Mouse (Mus musculus) intestine, embryonic 16.5 days (tissue): ENCODE results near the gene Ccdc185. TPM values are rescaled to one million over a fixed set of nuclear protein-coding genes. Genes with fewer than 3 reads are reported as not detected.

Source experiments
- ATAC-seq: fragments of 200-750 bp; cut with Nextera tagmentation; 2 replicates; pipeline ENCODE4 v1.8.0; 2017; ENCODE audit warnings: moderate TSS enrichment, moderate library complexity
- H3K27ac ChIP-seq: fragments of 300-500 bp; sonication (generic); 2 replicates; pipeline ENCODE4 v1.5.1; 2014; ENCODE audit warnings: mild to moderate bottlenecking, low read length
- H3K27me3 ChIP-seq: fragments of 300-500 bp; sonication (generic); replicated peaks from 2 replicates; pipeline ENCODE4 v1.6.1; 2014; ENCODE audit warnings: low read length, control low read depth, mixed read lengths; ENCODE audit not compliant: control insufficient read depth, insufficient read depth
- H3K36me3 ChIP-seq: fragments of 300-500 bp; sonication (generic); 2 replicates; pipeline ENCODE4 v1.6.1; 2014; ENCODE audit warnings: low read length, control low read depth; ENCODE audit not compliant: control insufficient read depth, insufficient read depth
- H3K4me1 ChIP-seq: fragments of 300-500 bp; sonication (generic); 2 replicates; pipeline ENCODE4 v1.6.1; 2014; ENCODE audit warnings: low read length, control low read depth, mixed read lengths; ENCODE audit not compliant: control insufficient read depth, insufficient read depth
- H3K4me2 ChIP-seq: fragments of 300-500 bp; sonication (generic); 2 replicates; pipeline ENCODE4 v1.6.1; 2014; ENCODE audit warnings: low read depth, low read length, control low read depth
- H3K4me3 ChIP-seq: fragments of 300-500 bp; sonication (generic); 2 replicates; pipeline ENCODE4 v1.5.1; 2014; ENCODE audit warnings: mild to moderate bottlenecking, low read length
- H3K9ac ChIP-seq: fragments of 300-500 bp; sonication (generic); 2 replicates; pipeline ENCODE4 v1.6.1; 2014; ENCODE audit warnings: low read depth, low read length
- H3K9me3 ChIP-seq: fragments of 300-500 bp; sonication (generic); 2 replicates; pipeline ENCODE4 v1.6.1; 2016; ENCODE audit warnings: low read length, control low read depth; ENCODE audit not compliant: control insufficient read depth
- WGBS: fragments of 180-500 bp; shearing (Covaris S2); extraction: QIAGEN DNeasy Blood & Tissue Kit; methylation state at CpG from one replicate; pipeline ENCODE4 v1.1.7; 2014; 5-methylcytosine and 5-hydroxymethylcytosine counted together
- polyA plus RNA-seq: library from polyadenylated mRNA; unstranded; fragments of >200 nt; fragmentation: Nextera tagmentation; extraction: Ambion mirVana; gene quantifications from 2 replicates; pipeline ENCODE4 v1.2.1, GENCODE M21; 2015

Gene Ccdc185
- polyA plus RNA-seq, 1 experiment from 2014 or later: 0.06 TPM

GRCm38 (mm10) chr1:182711360-182711933 is 37.5 kb downstream of the Ccdc185 start:
- WGBS: 38% methylated on average over 7 of the region's 7 CpGs
- Histone ChIP-seq H3K9ac (no peak overlapping the region), H3K4me2 (no peak overlapping the region), H3K36me3 (no peaks in the 10 kb centered on the region), H3K4me3 (no peak overlapping the region), H3K27ac (no peak overlapping the region), H3K4me1 (no peaks in the 10 kb centered on the region), H3K9me3 (peaks cover 3% of the 10 kb centered on the region; the same call in 1 of the 2 replicates), H3K27me3 (no peaks in the 10 kb centered on the region)
- no peak for ATAC-seq

GRCm38 (mm10) chr1:182707459-182707858 is 41.5 kb downstream of the Ccdc185 start:
- no peak overlapping the region for H3K9ac ChIP-seq
- WGBS: 91% methylated on average over 4 of the region's 4 CpGs
- no peak overlapping the region for H3K4me2 ChIP-seq
- no peak overlapping the region for H3K27ac ChIP-seq
- H3K9me3 ChIP-seq: peaks cover 8% of the 10 kb centered on the region; the same call in 1 of the 2 replicates
- H3K4me1 ChIP-seq: no peaks in the 10 kb centered on the region
- no peaks in the 10 kb centered on the region for H3K27me3 ChIP-seq
- no peak for ATAC-seq
- no peak overlapping the region for H3K4me3 ChIP-seq
- H3K36me3 ChIP-seq: no peaks in the 10 kb centered on the region

- no peak overlapping the region for H3K4me2 ChIP-seq
Observed at GRCm38 (mm10) chr1:182704882-182705281, 44.1 kb downstream of the Ccdc185 start.

GRCm38 (mm10) chr1:182699392-182700347 is 49.3 kb downstream of the Ccdc185 start:
- no peak for ATAC-seq
- WGBS: 56% methylated on average over 9 of the region's 9 CpGs
- Histone ChIP-seq H3K9ac (no peak overlapping the region), H3K9me3 (no peaks in the 10 kb centered on the region), H3K4me3 (no peak overlapping the region), H3K27me3 (no peaks in the 10 kb centered on the region), H3K4me2 (no peak overlapping the region), H3K27ac (no peak overlapping the region), H3K4me1 (no peaks in the 10 kb centered on the region), H3K36me3 (no peaks in the 10 kb centered on the region)

More at GRCm38 (mm10) chr1:182704882-182705281, 44.1 kb downstream of the Ccdc185 start:
- Histone ChIP-seq H3K4me3 (no peak overlapping the region), H3K4me1 (no peaks in the 10 kb centered on the region), H3K9ac (no peak overlapping the region), H3K27ac (no peak overlapping the region), H3K9me3 (peaks cover 8% of the 10 kb centered on the region; the same call in 1 of the 2 replicates), H3K36me3 (no peaks in the 10 kb centered on the region), H3K27me3 (no peaks in the 10 kb centered on the region)
- 29% methylated on average over 2 of the region's 2 CpGs for WGBS
- no peak for ATAC-seq

Other genes with a start within 250 kb of the Ccdc185 start
- 74.8 and 77.0 TPM in 2 replicates for gene Capn2, start 231.6 kb downstream of the Ccdc185 start, polyA plus RNA-seq
- 3.6 and 4.2 TPM in 2 replicates for gene Capn8, start 184.2 kb downstream of the Ccdc185 start, polyA plus RNA-seq
- 11.8 and 12.3 TPM in 2 replicates for gene Susd4, start 14.7 kb upstream of the Ccdc185 start, polyA plus RNA-seq
- gene Tlr5, start 205.6 kb upstream of the Ccdc185 start, polyA plus RNA-seq: 4.6 and 4.8 TPM in 2 replicates